Mouse (Mus musculus): ENCODE results near the gene Neurog1. TPM values are rescaled to one million over a fixed set of nuclear protein-coding genes. Genes with fewer than 3 reads are reported as not detected.

Gene Neurog1
- total RNA-seq, 2 experiments from 2014 or later, result not detected

GRCm38 (mm10) chr13:56259021-56259925, 7.3 kb upstream of the Neurog1 start:
- ATAC-seq (replicated peaks; ENCODE audit: poor library complexity, severe bottlenecking), result no peak

- ATAC-seq (replicated peaks; ENCODE audit: poor library complexity, severe bottlenecking), result no peak
Observed at GRCm38 (mm10) chr13:56258196-56259020, 6.4 kb upstream of the Neurog1 start.

GRCm38 (mm10) chr13:56257469-56258153, 5.6 kb upstream of the Neurog1 start:
- ATAC-seq (replicated peaks; ENCODE audit: poor library complexity, severe bottlenecking), result no peak

GRCm38 (mm10) chr13:56256716-56257299, 4.8 kb upstream of the Neurog1 start:
- no peak for ATAC-seq (replicated peaks; ENCODE audit: poor library complexity, severe bottlenecking)

- peak; percentile 60 for ATAC-seq (replicated peaks; ENCODE audit: poor library complexity, severe bottlenecking)
Observed at GRCm38 (mm10) chr13:56253379-56253778, 1.4 kb upstream of the Neurog1 start.

- no peak for ATAC-seq (replicated peaks; ENCODE audit: poor library complexity, severe bottlenecking)
Observed at GRCm38 (mm10) chr13:56252783-56253182, 820 bp upstream of the Neurog1 start.

- peak; percentile 6; the same call in 1 of the 2 replicates for ATAC-seq (replicated peaks; ENCODE audit: poor library complexity, severe bottlenecking)
Observed at GRCm38 (mm10) chr13:56251176-56251923, 613 bp downstream of the Neurog1 start.

- ATAC-seq (replicated peaks; ENCODE audit: poor library complexity, severe bottlenecking), result no peak
Observed at GRCm38 (mm10) chr13:56250551-56251161, 1.3 kb downstream of the Neurog1 start.

GRCm38 (mm10) chr13:56249593-56250341, 2.2 kb downstream of the Neurog1 start:
- no peak for ATAC-seq (replicated peaks; ENCODE audit: poor library complexity, severe bottlenecking)

GRCm38 (mm10) chr13:56243104-56243503, 8.9 kb downstream of the Neurog1 start:
- ATAC-seq (replicated peaks; ENCODE audit: poor library complexity, severe bottlenecking), result no peak

GRCm38 (mm10) chr13:56240012-56240770, 11.8 kb downstream of the Neurog1 start:
- no peak for ATAC-seq (replicated peaks; ENCODE audit: poor library complexity, severe bottlenecking)

GRCm38 (mm10) chr13:56237905-56238304, 14.1 kb downstream of the Neurog1 start:
- ATAC-seq (replicated peaks; ENCODE audit: poor library complexity, severe bottlenecking), result no peak

GRCm38 (mm10) chr13:56236194-56236593, 15.8 kb downstream of the Neurog1 start:
- ATAC-seq (replicated peaks; ENCODE audit: poor library complexity, severe bottlenecking), result no peak

GRCm38 (mm10) chr13:56228790-56229189, 23.2 kb downstream of the Neurog1 start:
- ATAC-seq (replicated peaks; ENCODE audit: poor library complexity, severe bottlenecking), result no peak

- no peak for ATAC-seq (replicated peaks; ENCODE audit: poor library complexity, severe bottlenecking)
Observed at GRCm38 (mm10) chr13:56226175-56226954, 25.6 kb downstream of the Neurog1 start.

- ATAC-seq (replicated peaks; ENCODE audit: poor library complexity, severe bottlenecking), result no peak
Observed at GRCm38 (mm10) chr13:56223625-56224024, 28.3 kb downstream of the Neurog1 start.

GRCm38 (mm10) chr13:56222849-56223246, 29.1 kb downstream of the Neurog1 start:
- no peak for ATAC-seq (replicated peaks; ENCODE audit: poor library complexity, severe bottlenecking)
